Mouse (Mus musculus) G1E-ER4 (cell line): ENCODE results near the gene Parm1. TPM values are rescaled to one million over a fixed set of nuclear protein-coding genes. Genes with fewer than 3 reads are reported as not detected.

Experiments used
- GATA1 ChIP-seq: IDR thresholded peaks from one replicate; pipeline ENCODE4 v1.8.0; 2012; ENCODE audit warnings: low read length, inconsistent platforms
- polyA plus RNA-seq: library from polyadenylated mRNA; stranded (reverse); fragments of >175 nt; gene quantifications from 2 replicates; pipeline ENCODE4 v1.2.3, GENCODE M21; 2012

Gene Parm1
- polyA plus RNA-seq, 1 experiment = 3.4 TPM

GRCm38 (mm10) chr5:91609511-91610300 is 92.3 kb downstream of the Parm1 start:
- no peak for TF ChIP-seq GATA1

GRCm38 (mm10) chr5:91610499-91610898 is 93.1 kb downstream of the Parm1 start:
- no peak for TF ChIP-seq GATA1

- TF ChIP-seq GATA1 = no peak
Measured at GRCm38 (mm10) chr5:91611589-91611988, 94.2 kb downstream of the Parm1 start.

GRCm38 (mm10) chr5:91617331-91618233 is 100.2 kb downstream of the Parm1 start:
- no peak for TF ChIP-seq GATA1

- TF ChIP-seq GATA1 = no peak
Measured at GRCm38 (mm10) chr5:91618661-91619173, 101.3 kb downstream of the Parm1 start.

- no peak for TF ChIP-seq GATA1
Measured at GRCm38 (mm10) chr5:91621197-91621596, 103.8 kb downstream of the Parm1 start.

- no peak for TF ChIP-seq GATA1
Measured at GRCm38 (mm10) chr5:91626823-91627222, 109.4 kb downstream of the Parm1 start.

- TF ChIP-seq GATA1 = no peak
Measured at GRCm38 (mm10) chr5:91629472-91629871, 112.1 kb downstream of the Parm1 start.

- no peak for TF ChIP-seq GATA1
Measured at GRCm38 (mm10) chr5:91651330-91651729, 133.9 kb downstream of the Parm1 start.

- no peak for TF ChIP-seq GATA1
Measured at GRCm38 (mm10) chr5:91653061-91653915, 135.9 kb downstream of the Parm1 start.

GRCm38 (mm10) chr5:91654331-91655048 is 137.1 kb downstream of the Parm1 start:
- no peak for TF ChIP-seq GATA1

GRCm38 (mm10) chr5:91655263-91655662 is 137.8 kb downstream of the Parm1 start:
- no peak for TF ChIP-seq GATA1

- no peak for TF ChIP-seq GATA1
Measured at GRCm38 (mm10) chr5:91662715-91663114, 145.3 kb downstream of the Parm1 start.

- TF ChIP-seq GATA1 = no peak
Measured at GRCm38 (mm10) chr5:91667127-91667526, 149.7 kb downstream of the Parm1 start.

- no peak for TF ChIP-seq GATA1
Measured at GRCm38 (mm10) chr5:91669235-91669634, 151.8 kb downstream of the Parm1 start.

Other genes with a start within 250 kb of the Parm1 start
- 0.02 and 0.04 TPM in 2 replicates for gene Btc, start 114.6 kb upstream of the Parm1 start, polyA plus RNA-seq